Mouse (Mus musculus) brain, embryonic 14.5 days (tissue): ENCODE results near the gene Gm21304. TPM values are rescaled to one million over a fixed set of nuclear protein-coding genes. Genes with fewer than 3 reads are reported as not detected.
"Not testable (repeated sequence)": the region's sequence is repeated elsewhere in the genome, so short reads cannot be mapped to it uniquely, and the experiment has no call there.

ENCODE experiments used
- DNase-seq: peaks from one replicate; pipeline ENCODE4 v3.0.0-alpha.2; 2011; ENCODE audit warnings: low read depth
- CTCF ChIP-seq: fragments of 200-500 bp; IDR thresholded peaks from 2 replicates; pipeline ENCODE4 v1.5.1; 2012; ENCODE audit warnings: inconsistent platforms, mild to moderate bottlenecking, moderate library complexity, borderline replicate concordance; ENCODE audit not compliant: insufficient read depth, insufficient read length; ENCODE audit errors: extremely low read depth
- POLR2A ChIP-seq: fragments of 200-500 bp; IDR thresholded peaks from 2 replicates; pipeline ENCODE4 v1.6.1; 2012; ENCODE audit warnings: mild to moderate bottlenecking, inconsistent platforms, borderline replicate concordance; ENCODE audit not compliant: poor library complexity, insufficient read depth, insufficient read length, severe bottlenecking; ENCODE audit errors: extremely low read depth
- polyA plus RNA-seq: library from polyadenylated mRNA; depleted of rRNA; stranded (reverse); fragments of >200 nt; gene quantifications from 2 replicates; pipeline ENCODE4 v1.2.3, GENCODE M21; 2012; rRNA removed

The Gm21304 gene
- not detected in 2 replicates for polyA plus RNA-seq

DNA sequence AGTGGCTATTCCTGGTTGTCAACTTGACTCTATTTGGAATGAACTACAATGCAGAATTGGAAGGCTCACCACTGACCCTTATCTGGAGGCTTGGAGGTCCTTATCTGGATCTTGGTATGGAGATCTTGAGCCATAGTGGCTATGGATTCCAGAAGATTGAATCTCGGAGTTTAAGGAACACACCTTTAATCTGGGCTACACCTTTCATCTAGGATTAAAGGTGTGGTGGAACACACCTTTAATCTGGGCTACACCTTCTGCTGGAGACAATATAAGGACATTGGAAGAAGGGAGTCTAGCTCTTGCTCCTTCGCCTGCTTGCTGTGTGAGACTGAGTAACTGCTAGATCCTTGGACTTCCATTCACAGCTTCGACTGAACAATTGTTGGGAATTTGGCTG, at the start of gene Gm21304:
Gene Gm21304, plus strand, starts transcription at position 301 of the 400 bp plus-strand sequence.
- not testable (repeated sequence) for DNase-seq

DNA sequence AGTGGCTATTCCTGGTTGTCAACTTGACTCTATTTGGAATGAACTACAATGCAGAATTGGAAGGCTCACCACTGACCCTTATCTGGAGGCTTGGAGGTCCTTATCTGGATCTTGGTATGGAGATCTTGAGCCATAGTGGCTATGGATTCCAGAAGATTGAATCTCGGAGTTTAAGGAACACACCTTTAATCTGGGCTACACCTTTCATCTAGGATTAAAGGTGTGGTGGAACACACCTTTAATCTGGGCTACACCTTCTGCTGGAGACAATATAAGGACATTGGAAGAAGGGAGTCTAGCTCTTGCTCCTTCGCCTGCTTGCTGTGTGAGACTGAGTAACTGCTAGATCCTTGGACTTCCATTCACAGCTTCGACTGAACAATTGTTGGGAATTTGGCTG, 25.6 kb upstream of the Gm21304 start, which contains the start of gene Gm21293:
Gene Gm21293, plus strand, starts transcription at position 301 of the 400 bp plus-strand sequence.
- not testable (repeated sequence) for DNase-seq

DNA sequence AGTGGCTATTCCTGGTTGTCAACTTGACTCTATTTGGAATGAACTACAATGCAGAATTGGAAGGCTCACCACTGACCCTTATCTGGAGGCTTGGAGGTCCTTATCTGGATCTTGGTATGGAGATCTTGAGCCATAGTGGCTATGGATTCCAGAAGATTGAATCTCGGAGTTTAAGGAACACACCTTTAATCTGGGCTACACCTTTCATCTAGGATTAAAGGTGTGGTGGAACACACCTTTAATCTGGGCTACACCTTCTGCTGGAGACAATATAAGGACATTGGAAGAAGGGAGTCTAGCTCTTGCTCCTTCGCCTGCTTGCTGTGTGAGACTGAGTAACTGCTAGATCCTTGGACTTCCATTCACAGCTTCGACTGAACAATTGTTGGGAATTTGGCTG, 17.1 kb upstream of the Gm21304 start, which contains the start of gene Gm6763:
Gene Gm6763, plus strand, starts transcription at position 301 of the 400 bp plus-strand sequence.
- not testable (repeated sequence) for DNase-seq

DNA sequence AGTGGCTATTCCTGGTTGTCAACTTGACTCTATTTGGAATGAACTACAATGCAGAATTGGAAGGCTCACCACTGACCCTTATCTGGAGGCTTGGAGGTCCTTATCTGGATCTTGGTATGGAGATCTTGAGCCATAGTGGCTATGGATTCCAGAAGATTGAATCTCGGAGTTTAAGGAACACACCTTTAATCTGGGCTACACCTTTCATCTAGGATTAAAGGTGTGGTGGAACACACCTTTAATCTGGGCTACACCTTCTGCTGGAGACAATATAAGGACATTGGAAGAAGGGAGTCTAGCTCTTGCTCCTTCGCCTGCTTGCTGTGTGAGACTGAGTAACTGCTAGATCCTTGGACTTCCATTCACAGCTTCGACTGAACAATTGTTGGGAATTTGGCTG, 8.6 kb upstream of the Gm21304 start, which contains the start of gene Gm8764:
Gene Gm8764, plus strand, starts transcription at position 301 of the 400 bp plus-strand sequence.
- DNase-seq, result not testable (repeated sequence)

DNA sequence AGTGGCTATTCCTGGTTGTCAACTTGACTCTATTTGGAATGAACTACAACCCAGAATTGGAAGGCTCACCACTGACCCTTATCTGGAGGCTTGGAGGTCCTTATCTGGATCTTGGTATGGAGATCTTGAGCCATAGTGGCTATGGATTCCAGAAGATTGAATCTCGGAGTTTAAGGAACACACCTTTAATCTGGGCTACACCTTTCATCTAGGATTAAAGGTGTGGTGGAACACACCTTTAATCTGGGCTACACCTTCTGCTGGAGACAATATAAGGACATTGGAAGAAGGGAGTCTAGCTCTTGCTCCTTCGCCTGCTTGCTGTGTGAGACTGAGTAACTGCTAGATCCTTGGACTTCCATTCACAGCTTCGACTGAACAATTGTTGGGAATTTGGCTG, 8.4 kb downstream of the Gm21304 start, which contains the start of gene Gm21312:
Gene Gm21312, plus strand, starts transcription at position 301 of the 400 bp plus-strand sequence.
- not testable (repeated sequence) for DNase-seq

DNA sequence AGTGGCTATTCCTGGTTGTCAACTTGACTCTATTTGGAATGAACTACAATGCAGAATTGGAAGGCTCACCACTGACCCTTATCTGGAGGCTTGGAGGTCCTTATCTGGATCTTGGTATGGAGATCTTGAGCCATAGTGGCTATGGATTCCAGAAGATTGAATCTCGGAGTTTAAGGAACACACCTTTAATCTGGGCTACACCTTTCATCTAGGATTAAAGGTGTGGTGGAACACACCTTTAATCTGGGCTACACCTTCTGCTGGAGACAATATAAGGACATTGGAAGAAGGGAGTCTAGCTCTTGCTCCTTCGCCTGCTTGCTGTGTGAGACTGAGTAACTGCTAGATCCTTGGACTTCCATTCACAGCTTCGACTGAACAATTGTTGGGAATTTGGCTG, 16.9 kb downstream of the Gm21304 start, which contains the start of gene Gm20765:
Gene Gm20765, plus strand, starts transcription at position 301 of the 400 bp plus-strand sequence.
- DNase-seq, result not testable (repeated sequence)

DNA sequence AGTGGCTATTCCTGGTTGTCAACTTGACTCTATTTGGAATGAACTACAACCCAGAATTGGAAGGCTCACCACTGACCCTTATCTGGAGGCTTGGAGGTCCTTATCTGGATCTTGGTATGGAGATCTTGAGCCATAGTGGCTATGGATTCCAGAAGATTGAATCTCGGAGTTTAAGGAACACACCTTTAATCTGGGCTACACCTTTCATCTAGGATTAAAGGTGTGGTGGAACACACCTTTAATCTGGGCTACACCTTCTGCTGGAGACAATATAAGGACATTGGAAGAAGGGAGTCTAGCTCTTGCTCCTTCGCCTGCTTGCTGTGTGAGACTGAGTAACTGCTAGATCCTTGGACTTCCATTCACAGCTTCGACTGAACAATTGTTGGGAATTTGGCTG, 25.4 kb downstream of the Gm21304 start, which contains the start of gene Gm4340:
Gene Gm4340, plus strand, starts transcription at position 301 of the 400 bp plus-strand sequence.
- DNase-seq, result not testable (repeated sequence)

DNA sequence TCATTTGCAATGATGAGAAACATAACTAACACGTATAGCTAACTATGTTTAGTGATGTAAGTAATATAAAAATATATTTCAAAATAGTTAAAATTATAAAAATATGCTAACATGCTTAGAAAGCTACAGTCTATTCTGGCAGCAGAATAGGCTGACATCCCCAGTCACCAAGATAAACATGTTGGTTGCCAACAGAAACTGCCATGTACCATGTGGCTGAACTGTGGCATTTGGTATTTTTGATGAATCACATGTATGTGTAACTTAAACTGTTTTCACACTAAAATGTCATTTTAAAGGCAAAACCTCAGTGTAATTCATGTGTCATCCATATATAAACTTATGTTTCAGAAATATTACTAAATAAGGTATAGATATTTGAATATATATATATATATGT, 41.3 kb downstream of the Gm21304 start:
- peak; percentile 58 for DNase-seq
- TF ChIP-seq POLR2A (no peak), CTCF (no peak)

DNA sequence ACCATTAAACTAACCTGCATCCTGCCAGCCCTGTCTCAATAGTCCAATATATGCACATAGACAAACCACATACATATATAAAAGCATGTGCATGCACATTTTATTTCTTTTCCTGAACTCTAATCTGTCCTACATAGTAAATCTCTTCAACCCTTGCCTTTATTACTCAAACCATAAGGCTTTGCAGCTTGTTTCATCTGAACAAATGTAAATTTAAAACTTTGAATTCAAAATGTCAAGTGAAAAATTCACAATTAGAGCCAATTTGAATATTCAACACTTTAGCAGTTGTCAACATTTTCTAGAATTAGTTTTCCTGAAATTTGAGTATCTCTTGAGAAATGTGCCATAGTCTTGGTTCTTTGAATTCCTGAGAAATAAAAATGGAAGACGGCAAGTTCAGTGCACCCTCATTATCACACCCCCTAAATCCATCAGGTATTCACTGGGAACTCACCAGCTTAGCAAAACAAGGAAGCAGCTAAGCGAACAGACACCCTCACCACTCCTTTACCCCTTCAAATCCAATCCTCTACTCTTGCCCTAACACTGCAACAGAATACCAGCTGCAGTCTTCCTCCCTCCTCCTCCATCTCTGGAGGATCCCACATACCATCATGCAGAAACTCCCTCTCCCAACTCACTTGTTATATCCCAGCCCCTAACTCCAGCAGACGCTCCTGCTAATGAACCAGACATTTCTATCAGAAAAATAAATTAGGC, 42.1 kb downstream of the Gm21304 start:
- TF ChIP-seq CTCF, result no peak
- no peak for TF ChIP-seq POLR2A
- DNase-seq, result peak; percentile 9

DNA sequence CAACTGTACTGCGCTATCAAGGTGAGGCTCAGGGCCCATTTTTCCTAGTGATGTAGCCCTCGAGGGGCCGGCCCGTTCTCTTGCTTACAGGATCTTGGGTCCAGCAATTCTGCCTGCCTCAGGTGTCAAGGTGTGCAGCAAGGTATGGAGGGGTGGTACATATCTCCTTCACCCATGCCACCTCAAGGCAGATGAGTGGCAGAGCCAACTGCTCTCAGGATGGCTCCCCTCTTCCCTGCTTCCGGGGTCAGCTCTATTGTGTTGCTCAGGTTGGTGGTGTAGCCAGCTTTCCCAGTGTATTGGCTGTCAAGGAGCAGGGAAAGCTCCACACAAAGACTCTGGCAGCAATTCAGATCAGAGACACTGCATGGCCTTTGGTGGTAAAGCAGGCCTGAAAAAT, 46.2 kb downstream of the Gm21304 start:
- DNase-seq, result no peak
- TF ChIP-seq POLR2A, result no peak
- TF ChIP-seq CTCF, result no peak

Other genes with a start within 250 kb of the Gm21304 start
- gene Gm21293, start 25.5 kb upstream of the Gm21304 start, polyA plus RNA-seq, result not detected in 2 replicates
- not detected in 2 replicates for gene Gm6763, start 17.0 kb upstream of the Gm21304 start, polyA plus RNA-seq
- gene Gm8764, start 8.5 kb upstream of the Gm21304 start, polyA plus RNA-seq, result not detected in 2 replicates
- not detected in 2 replicates for gene Gm21312, start 8.5 kb downstream of the Gm21304 start, polyA plus RNA-seq
- not detected in 2 replicates for gene Gm20765, start 17.0 kb downstream of the Gm21304 start, polyA plus RNA-seq
- gene Gm4340, start 25.5 kb downstream of the Gm21304 start, polyA plus RNA-seq, result not detected in 2 replicates